Mouse (Mus musculus): ENCODE results near the gene Tia1. TPM values are rescaled to one million over a fixed set of nuclear protein-coding genes. Genes with fewer than 3 reads are reported as not detected.

Tia1 gene
- polyA plus RNA-seq (2014; fragmentation: Nextera tagmentation; extraction: Ambion mirVana) = 144 and 146 TPM in 2 replicates

GRCm38 (mm10) chr6:86404100-86404861, at the start of gene Tia1:
Gene Tia1 (plus strand): TSS chr6:86404219.
- Histone ChIP-seq H3K27ac (ENCODE audit: low read depth, low read length) (peak within 1 kb of the TSS; percentile 100), H3K36me3 (ENCODE audit: control insufficient read depth, insufficient read depth, low read length) (no peaks in the 10 kb centered on the region), H3K27me3 (ENCODE audit: control insufficient read depth, insufficient read depth, low read length) (no peaks in the 10 kb centered on the region), H3K4me1 (ENCODE audit: control insufficient read depth, insufficient read depth, low read length) (peaks cover 3% of the 10 kb centered on the region; the same call in 1 of the 2 replicates), H3K4me3 (ENCODE audit: low read depth, low read length) (peak within 1 kb of the TSS; percentile 83), H3K4me2 (peak within 1 kb of the TSS; percentile 65), H3K9me3 (replicated peaks; ENCODE audit: control insufficient read depth, low read length) (no peaks in the 10 kb centered on the region), H3K9ac (ENCODE audit: low read depth, low read length) (peak within 1 kb of the TSS; percentile 98)
- WGBS (ENCODE audit: insufficient replicate concordance) = under 1% methylated on average over 62 of the region's 62 CpGs
- peak; percentile 97 for ATAC-seq (replicated peaks; ENCODE audit: insufficient number of reproducible peaks, low FRiP score, low TSS enrichment)

GRCm38 (mm10) chr6:86354948-86355347, 49.1 kb upstream of the Tia1 start:
- no peak overlapping the region for H3K27ac ChIP-seq (ENCODE audit: low read depth, low read length)
- 52% methylated on average over 3 of the region's 3 CpGs for WGBS (ENCODE audit: insufficient replicate concordance)
- H3K9me3 ChIP-seq (replicated peaks; ENCODE audit: control insufficient read depth, low read length) = no peaks in the 10 kb centered on the region
- no peak for ATAC-seq (replicated peaks; ENCODE audit: insufficient number of reproducible peaks, low FRiP score, low TSS enrichment)
- no peaks in the 10 kb centered on the region for H3K36me3 ChIP-seq (ENCODE audit: control insufficient read depth, insufficient read depth, low read length)
- no peak overlapping the region for H3K9ac ChIP-seq (ENCODE audit: low read depth, low read length)
- no peak overlapping the region for H3K4me2 ChIP-seq
- no peaks in the 10 kb centered on the region for H3K4me1 ChIP-seq (ENCODE audit: control insufficient read depth, insufficient read depth, low read length)
- no peak overlapping the region for H3K4me3 ChIP-seq (ENCODE audit: low read depth, low read length)
- no peaks in the 10 kb centered on the region for H3K27me3 ChIP-seq (ENCODE audit: control insufficient read depth, insufficient read depth, low read length)

- H3K36me3 ChIP-seq (ENCODE audit: control insufficient read depth, insufficient read depth, low read length) = no peaks in the 10 kb centered on the region
- no peak overlapping the region for H3K4me3 ChIP-seq (ENCODE audit: low read depth, low read length)
- no peak overlapping the region for H3K9ac ChIP-seq (ENCODE audit: low read depth, low read length)
- no peak overlapping the region for H3K27ac ChIP-seq (ENCODE audit: low read depth, low read length)
- no peaks in the 10 kb centered on the region for H3K4me1 ChIP-seq (ENCODE audit: control insufficient read depth, insufficient read depth, low read length)
- H3K4me2 ChIP-seq = no peak overlapping the region
- H3K9me3 ChIP-seq (replicated peaks; ENCODE audit: control insufficient read depth, low read length) = no peaks in the 10 kb centered on the region
- WGBS (ENCODE audit: insufficient replicate concordance) = 67% methylated on average over 9 of the region's 9 CpGs
- ATAC-seq (replicated peaks; ENCODE audit: insufficient number of reproducible peaks, low FRiP score, low TSS enrichment) = no peak
- H3K27me3 ChIP-seq (ENCODE audit: control insufficient read depth, insufficient read depth, low read length) = no peaks in the 10 kb centered on the region
These were observed 47.1 kb upstream of the Tia1 start for GRCm38 (mm10) chr6:86356956-86357355.

- no peaks in the 10 kb centered on the region for H3K9me3 ChIP-seq (replicated peaks; ENCODE audit: control insufficient read depth, low read length)
- 51% methylated on average over 7 of the region's 7 CpGs for WGBS (ENCODE audit: insufficient replicate concordance)
- ATAC-seq (replicated peaks; ENCODE audit: insufficient number of reproducible peaks, low FRiP score, low TSS enrichment) = no peak
- no peaks in the 10 kb centered on the region for H3K27me3 ChIP-seq (ENCODE audit: control insufficient read depth, insufficient read depth, low read length)
- no peak overlapping the region for H3K9ac ChIP-seq (ENCODE audit: low read depth, low read length)
- no peak overlapping the region for H3K27ac ChIP-seq (ENCODE audit: low read depth, low read length)
- no peaks in the 10 kb centered on the region for H3K36me3 ChIP-seq (ENCODE audit: control insufficient read depth, insufficient read depth, low read length)
- H3K4me1 ChIP-seq (ENCODE audit: control insufficient read depth, insufficient read depth, low read length) = no peaks in the 10 kb centered on the region
- H3K4me3 ChIP-seq (ENCODE audit: low read depth, low read length) = no peak overlapping the region
- H3K4me2 ChIP-seq = no peak overlapping the region
These were observed 43.3 kb upstream of the Tia1 start for GRCm38 (mm10) chr6:86360691-86361090.

- Histone ChIP-seq H3K27ac (ENCODE audit: low read depth, low read length) (no peak overlapping the region), H3K4me1 (ENCODE audit: control insufficient read depth, insufficient read depth, low read length) (peaks cover 4% of the 10 kb centered on the region), H3K9ac (ENCODE audit: low read depth, low read length) (no peak overlapping the region), H3K4me2 (no peak overlapping the region), H3K36me3 (ENCODE audit: control insufficient read depth, insufficient read depth, low read length) (no peaks in the 10 kb centered on the region), H3K27me3 (ENCODE audit: control insufficient read depth, insufficient read depth, low read length) (no peaks in the 10 kb centered on the region), H3K4me3 (ENCODE audit: low read depth, low read length) (no peak overlapping the region), H3K9me3 (replicated peaks; ENCODE audit: control insufficient read depth, low read length) (no peaks in the 10 kb centered on the region)
- 79% methylated on average over 7 of the region's 7 CpGs for WGBS (ENCODE audit: insufficient replicate concordance)
- no peak for ATAC-seq (replicated peaks; ENCODE audit: insufficient number of reproducible peaks, low FRiP score, low TSS enrichment)
These were observed 42.6 kb upstream of the Tia1 start for GRCm38 (mm10) chr6:86361373-86361772.

GRCm38 (mm10) chr6:86364442-86365141, 39.4 kb upstream of the Tia1 start:
- H3K9me3 ChIP-seq (replicated peaks; ENCODE audit: control insufficient read depth, low read length) = no peaks in the 10 kb centered on the region
- no peaks in the 10 kb centered on the region; the same call in 1 of the 2 replicates for H3K36me3 ChIP-seq (ENCODE audit: control insufficient read depth, insufficient read depth, low read length)
- H3K27me3 ChIP-seq (ENCODE audit: control insufficient read depth, insufficient read depth, low read length) = no peaks in the 10 kb centered on the region
- H3K9ac ChIP-seq (ENCODE audit: low read depth, low read length) = peak overlapping the region; percentile 68
- H3K4me1 ChIP-seq (ENCODE audit: control insufficient read depth, insufficient read depth, low read length) = peaks cover 11% of the 10 kb centered on the region
- WGBS (ENCODE audit: insufficient replicate concordance) = 2% methylated on average over 17 of the region's 17 CpGs
- H3K4me2 ChIP-seq = peak overlapping the region; percentile 99
- H3K27ac ChIP-seq (ENCODE audit: low read depth, low read length) = no peak overlapping the region
- no peak for ATAC-seq (replicated peaks; ENCODE audit: insufficient number of reproducible peaks, low FRiP score, low TSS enrichment)
- peak overlapping the region; percentile 83 for H3K4me3 ChIP-seq (ENCODE audit: low read depth, low read length)

GRCm38 (mm10) chr6:86365371-86366124, 38.5 kb upstream of the Tia1 start, which contains the start of gene Fam136a:
Gene Fam136a (plus strand): TSS chr6:86365646.
- Histone ChIP-seq H3K9ac (ENCODE audit: low read depth, low read length) (peak within 1 kb of the TSS; percentile 91), H3K4me3 (ENCODE audit: low read depth, low read length) (peak within 1 kb of the TSS; percentile 83), H3K9me3 (replicated peaks; ENCODE audit: control insufficient read depth, low read length) (no peaks in the 10 kb centered on the region), H3K27ac (ENCODE audit: low read depth, low read length) (peak within 1 kb of the TSS; percentile 54), H3K36me3 (ENCODE audit: control insufficient read depth, insufficient read depth, low read length) (no peaks in the 10 kb centered on the region; the same call in 1 of the 2 replicates), H3K27me3 (ENCODE audit: control insufficient read depth, insufficient read depth, low read length) (no peaks in the 10 kb centered on the region), H3K4me1 (ENCODE audit: control insufficient read depth, insufficient read depth, low read length) (peaks cover 13% of the 10 kb centered on the region), H3K4me2 (peak within 1 kb of the TSS; percentile 99)
- ATAC-seq (replicated peaks; ENCODE audit: insufficient number of reproducible peaks, low FRiP score, low TSS enrichment) = peak; percentile 98
- under 1% methylated on average over 74 of the region's 76 CpGs for WGBS (ENCODE audit: insufficient replicate concordance)

GRCm38 (mm10) chr6:86366125-86366852, 37.7 kb upstream of the Tia1 start:
- 44% methylated on average over 25 of the region's 25 CpGs for WGBS (ENCODE audit: insufficient replicate concordance)
- peak overlapping the region; percentile 54; the same call in 1 of the 2 replicates for H3K27ac ChIP-seq (ENCODE audit: low read depth, low read length)
- no peaks in the 10 kb centered on the region for H3K9me3 ChIP-seq (replicated peaks; ENCODE audit: control insufficient read depth, low read length)
- peaks cover 16% of the 10 kb centered on the region for H3K4me1 ChIP-seq (ENCODE audit: control insufficient read depth, insufficient read depth, low read length)
- H3K4me2 ChIP-seq = peak overlapping the region; percentile 99
- H3K27me3 ChIP-seq (ENCODE audit: control insufficient read depth, insufficient read depth, low read length) = no peaks in the 10 kb centered on the region
- H3K4me3 ChIP-seq (ENCODE audit: low read depth, low read length) = peak overlapping the region; percentile 83
- no peak for ATAC-seq (replicated peaks; ENCODE audit: insufficient number of reproducible peaks, low FRiP score, low TSS enrichment)
- peak overlapping the region; percentile 91 for H3K9ac ChIP-seq (ENCODE audit: low read depth, low read length)
- no peaks in the 10 kb centered on the region; the same call in 1 of the 2 replicates for H3K36me3 ChIP-seq (ENCODE audit: control insufficient read depth, insufficient read depth, low read length)
